8 mouse cellular contexts compared by ENCODE assay signal in genomic region chr8:119779013-119779737, GRCm38 (mm10). TPM values are rescaled to one million over a fixed set of nuclear protein-coding genes. Genes with fewer than 3 reads are reported as not detected.
DNase-seq lines count a peak whose midpoint lies in the region; ATAC-seq and TF ChIP-seq lines count a peak whose summit lies in the region.

No protein-coding gene starts in this region.

- H3K9me3 ChIP-seq in heart, embryonic 13.5 days: no peaks in the 10 kb centered on the region
- H3K9me3 ChIP-seq in kidney, postnatal 0 days (replicated peaks; ENCODE audit: low read length): no peaks in the 10 kb centered on the region
- no peaks in the 10 kb centered on the region for H3K9me3 ChIP-seq in liver, embryonic 12.5 days (replicated peaks)
- H3K9me3 ChIP-seq in stomach, embryonic 16.5 days (replicated peaks; ENCODE audit: control insufficient read depth, low read length): no peaks in the 10 kb centered on the region

- H3K4me1 ChIP-seq in heart, embryonic 13.5 days: peaks cover 26% of the 10 kb centered on the region
- peaks cover 12% of the 10 kb centered on the region for H3K4me1 ChIP-seq in kidney, postnatal 0 days (replicated peaks; ENCODE audit: insufficient read depth, low read length)
- H3K4me1 ChIP-seq in liver, embryonic 12.5 days: peaks cover 33% of the 10 kb centered on the region
- peaks cover 18% of the 10 kb centered on the region for H3K4me1 ChIP-seq in stomach, embryonic 16.5 days (ENCODE audit: control insufficient read depth, insufficient read depth, low read length)

- peak overlapping the region; percentile 96 for H3K4me2 ChIP-seq in heart, embryonic 13.5 days
- H3K4me2 ChIP-seq in kidney, postnatal 0 days (ENCODE audit: low read length): peak overlapping the region; percentile 78
- peak overlapping the region; percentile 94 for H3K4me2 ChIP-seq in liver, embryonic 12.5 days
- peak overlapping the region; percentile 75; the same call in 1 of the 2 replicates for H3K4me2 ChIP-seq in stomach, embryonic 16.5 days (ENCODE audit: low read depth, low read length)

- peak overlapping the region; percentile 75 for H3K27ac ChIP-seq in heart, embryonic 13.5 days (replicated peaks)
- H3K27ac ChIP-seq in kidney, postnatal 0 days: no peak overlapping the region
- H3K27ac ChIP-seq in liver, embryonic 12.5 days: no peak overlapping the region
- H3K27ac ChIP-seq in stomach, embryonic 16.5 days (ENCODE audit: low read length): peak overlapping the region; percentile 75; the same call in 1 of the 2 replicates

- peak; percentile 99 for TF ChIP-seq CTCF in kidney, postnatal 0 days (IDR thresholded peaks at IDR 0.05; ENCODE audit: low read depth)

- peak overlapping the region; percentile 68 for H3K4me3 ChIP-seq in heart, embryonic 13.5 days
- no peak overlapping the region for H3K4me3 ChIP-seq in kidney, postnatal 0 days (replicated peaks; ENCODE audit: low read depth, low read length)
- H3K4me3 ChIP-seq in liver, embryonic 12.5 days: peak overlapping the region; percentile 70
- no peak overlapping the region for H3K4me3 ChIP-seq in stomach, embryonic 16.5 days (replicated peaks; ENCODE audit: low read length)

- no peaks in the 10 kb centered on the region for H3K36me3 ChIP-seq in heart, embryonic 13.5 days
- H3K36me3 ChIP-seq in kidney, postnatal 0 days (ENCODE audit: insufficient read depth, low read length): no peaks in the 10 kb centered on the region
- no peaks in the 10 kb centered on the region for H3K36me3 ChIP-seq in liver, embryonic 12.5 days
- H3K36me3 ChIP-seq in stomach, embryonic 16.5 days (ENCODE audit: control insufficient read depth, insufficient read depth, low read length): no peaks in the 10 kb centered on the region

- H3K9ac ChIP-seq in heart, embryonic 13.5 days: peak overlapping the region; percentile 60; the same call in 1 of the 2 replicates
- no peak overlapping the region for H3K9ac ChIP-seq in kidney, postnatal 0 days (ENCODE audit: low read depth, low read length)
- no peak overlapping the region for H3K9ac ChIP-seq in liver, embryonic 12.5 days
- H3K9ac ChIP-seq in stomach, embryonic 16.5 days (ENCODE audit: low read length): peak overlapping the region; percentile 68

- DNase-seq in CD8-positive naive resting alpha-beta T cell, adult 2 months (ENCODE audit: low read depth in 2 of 2, low spot score in 2 of 2): peak; percentile 74 to 79
- peak; percentile 58 for DNase-seq in brain, embryonic 18.5 days (ENCODE audit: low read depth, low spot score)
- DNase-seq in fat pad, adult 2 months (ENCODE audit: extremely low read depth, low read depth, low spot score): peak; percentile 30
- DNase-seq in kidney, postnatal 0 days (ENCODE audit: low spot score): peak; percentile 96
- DNase-seq in natural killer cell, adult 2 months (ENCODE audit: low spot score in 2 of 2): peak; percentile 79 to 83

- ATAC-seq in heart, embryonic 13.5 days (ENCODE audit: extremely low read depth, insufficient number of reproducible peaks, low FRiP score, low TSS enrichment): no peak
- no peak for ATAC-seq in kidney, postnatal 0 days (replicated peaks; ENCODE audit: low FRiP score, low read depth)
- ATAC-seq in liver, embryonic 12.5 days: no peak
- ATAC-seq in stomach, embryonic 16.5 days (ENCODE audit: insufficient read depth, low FRiP score): no peak

- peaks cover 10% of the 10 kb centered on the region for H3K27me3 ChIP-seq in heart, embryonic 13.5 days (replicated peaks)
- no peaks in the 10 kb centered on the region for H3K27me3 ChIP-seq in kidney, postnatal 0 days (ENCODE audit: insufficient read depth, low read length)
- no peaks in the 10 kb centered on the region; the same call in 1 of the 2 replicates for H3K27me3 ChIP-seq in liver, embryonic 12.5 days (replicated peaks)
- H3K27me3 ChIP-seq in stomach, embryonic 16.5 days (ENCODE audit: control insufficient read depth, insufficient read depth, low read length): no peaks in the 10 kb centered on the region

- 23% methylated on average over 14 of the region's 14 CpGs for WGBS in heart, embryonic 13.5 days
- 22% methylated on average over 14 of the region's 14 CpGs for WGBS in kidney, postnatal 0 days
- WGBS in liver, embryonic 12.5 days (ENCODE audit: insufficient replicate concordance): 23% methylated on average over 14 of the region's 14 CpGs
- WGBS in stomach, embryonic 16.5 days: 24% methylated on average over 14 of the region's 14 CpGs

RNA-seq across cellular contexts. Expression of gene Tldc1, which starts 1.0 kb away (rescaled TPM):
- 14.3 and 14.6 TPM in 2 replicates for polyA plus RNA-seq in heart, embryonic 13.5 days (2015; fragmentation: Nextera tagmentation; extraction: Ambion mirVana)
- 11.8 and 11.9 TPM in 2 replicates for polyA plus RNA-seq in kidney, postnatal 0 days (2015; fragmentation: Nextera tagmentation; extraction: Ambion mirVana)
- 6.1 and 6.7 TPM in 2 replicates for polyA plus RNA-seq in liver, embryonic 12.5 days (2016; fragmentation: Nextera tagmentation; extraction: Ambion mirVana)
- 14.5 and 16.5 TPM in 2 replicates for polyA plus RNA-seq in stomach, embryonic 16.5 days (2015; fragmentation: Nextera tagmentation; extraction: Ambion mirVana)

Comparison
In these comparisons a context has a peak if more than half of its experiments do, and no peak if none do; other contexts are left out.
1. DNase-seq: peak in every context shown above with its lines; median percentile 96 in kidney, postnatal 0 days; 81 in natural killer cell, adult 2 months; 76 in CD8-positive naive resting alpha-beta T cell, adult 2 months; 58 in brain, embryonic 18.5 days; 30 in fat pad, adult 2 months.
2. H3K27ac ChIP-seq: peak in heart, embryonic 13.5 days (single experiment) and stomach, embryonic 16.5 days (single experiment); none in kidney, postnatal 0 days (single experiment) and liver, embryonic 12.5 days (single experiment).
3. H3K4me3 ChIP-seq: peak in heart, embryonic 13.5 days (single experiment) and liver, embryonic 12.5 days (single experiment); none in kidney, postnatal 0 days (single experiment) and stomach, embryonic 16.5 days (single experiment).
4. H3K9ac ChIP-seq: peak in heart, embryonic 13.5 days (single experiment) and stomach, embryonic 16.5 days (single experiment); none in kidney, postnatal 0 days (single experiment) and liver, embryonic 12.5 days (single experiment).
5. Peak in every context shown above with its lines, with median percentiles within 50 percentile points of each other: H3K4me2 ChIP-seq.